Mouse (Mus musculus) G1E (cell line): ENCODE data around the gene Nploc4.

ENCODE experiments used
- CTCF ChIP-seq: IDR thresholded peaks from 2 replicates; pipeline ENCODE4 v1.5.1; 2012; ENCODE audit warnings: low read depth, low read length, inconsistent platforms, mixed read lengths
- GATA1 ChIP-seq: IDR thresholded peaks from 2 replicates; pipeline ENCODE4 v1.6.1; 2012; ENCODE audit warnings: borderline replicate concordance, low read length, inconsistent platforms, mixed read lengths
- TAL1 ChIP-seq: conservative IDR thresholded peaks from 2 replicates; pipeline ENCODE4 v1.6.1; 2012; ENCODE audit warnings: low read depth, low read length, inconsistent platforms, mixed read lengths

DNA sequence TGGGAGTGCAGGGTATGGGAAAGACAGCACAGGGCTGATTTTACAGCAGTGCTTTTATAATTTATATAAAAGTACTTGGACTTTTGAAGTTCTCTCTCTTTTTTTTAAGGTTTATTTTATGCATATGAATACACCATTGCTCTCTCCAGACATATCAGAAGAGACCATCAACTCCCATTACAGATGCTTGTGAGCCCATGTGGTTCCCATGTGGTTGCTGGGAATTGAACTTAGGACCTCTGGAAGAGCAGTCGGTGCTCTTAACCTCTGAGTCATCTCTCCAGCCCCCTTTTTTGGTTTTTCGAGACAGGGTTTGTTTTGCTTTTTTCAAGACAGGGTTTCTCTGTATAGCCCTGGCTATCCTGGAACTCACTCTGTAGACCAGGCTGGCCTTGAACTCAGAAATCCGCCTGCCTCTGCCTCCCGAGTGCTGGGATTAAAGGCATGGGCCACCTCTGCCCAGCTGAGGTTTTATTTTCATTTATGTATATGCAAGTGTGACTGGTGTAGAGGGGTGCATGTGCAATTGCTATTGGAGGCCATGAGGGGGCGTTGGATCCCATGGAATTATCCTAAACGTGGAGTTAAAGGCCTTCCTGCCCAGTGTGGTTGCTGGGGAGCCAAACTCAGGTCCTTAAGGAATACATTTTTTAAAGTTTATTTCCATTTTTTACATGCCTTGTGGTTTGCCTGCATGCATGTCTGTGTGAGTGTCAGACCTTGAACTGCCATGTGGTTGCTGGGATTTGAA, 21.5 kb upstream of the Nploc4 start:
- TF ChIP-seq CTCF (peak; percentile 58), TAL1 (no peak), GATA1 (no peak)
